Mouse (Mus musculus) urinary bladder, postnatal 25 days (tissue): ENCODE measurements around the gene Serinc2.
"Not testable (repeated sequence)": the region's sequence is repeated elsewhere in the genome, so short reads cannot be mapped to it uniquely, and the experiment has no call there.

Experiments
- DNase-seq: peaks from one replicate; pipeline ENCODE4 v3.0.0; 2022; ENCODE audit warnings: low spot score

Serinc2 gene

DNA sequence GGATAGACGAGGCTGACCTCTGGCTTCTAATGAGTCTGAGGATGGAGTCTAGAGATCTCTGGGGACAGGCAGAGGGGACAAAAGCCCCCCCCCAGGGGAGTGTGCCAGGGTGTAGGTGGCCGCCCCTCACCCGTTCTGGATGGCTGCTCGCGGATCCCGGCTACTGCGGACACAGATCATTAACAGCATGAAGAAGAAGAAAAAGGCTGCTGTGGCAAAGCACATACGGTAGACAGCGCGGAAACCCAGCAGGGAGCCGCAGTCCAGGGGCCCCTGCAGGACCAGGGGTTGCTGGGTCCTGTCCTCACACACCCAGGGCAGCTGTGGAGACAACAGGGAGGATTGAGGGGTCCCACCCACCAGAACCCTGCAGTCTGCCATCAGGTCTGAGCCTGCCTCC lies 14.9 kb downstream of the Serinc2 start:
- DNase-seq, result no peak

DNA sequence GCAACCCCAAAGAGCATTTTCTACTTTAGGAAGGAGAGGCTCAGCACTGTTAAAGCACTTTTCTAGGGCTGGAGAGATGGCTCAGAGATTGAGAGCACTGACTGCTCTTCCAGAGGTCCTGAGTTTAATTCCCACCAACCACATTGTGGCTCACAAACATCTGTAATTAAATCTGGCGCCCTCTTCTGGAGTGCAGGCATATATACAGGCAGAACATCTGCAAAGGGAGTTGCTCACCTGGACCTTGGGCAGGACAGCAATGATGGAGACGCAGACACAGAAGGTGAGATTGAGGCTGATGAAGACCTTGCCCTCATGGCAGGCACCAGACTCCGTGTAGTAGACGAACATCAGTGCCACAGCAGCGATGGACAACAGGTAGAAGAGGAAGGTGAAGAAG lies 18.6 kb downstream of the Serinc2 start:
- DNase-seq, result no peak

DNA sequence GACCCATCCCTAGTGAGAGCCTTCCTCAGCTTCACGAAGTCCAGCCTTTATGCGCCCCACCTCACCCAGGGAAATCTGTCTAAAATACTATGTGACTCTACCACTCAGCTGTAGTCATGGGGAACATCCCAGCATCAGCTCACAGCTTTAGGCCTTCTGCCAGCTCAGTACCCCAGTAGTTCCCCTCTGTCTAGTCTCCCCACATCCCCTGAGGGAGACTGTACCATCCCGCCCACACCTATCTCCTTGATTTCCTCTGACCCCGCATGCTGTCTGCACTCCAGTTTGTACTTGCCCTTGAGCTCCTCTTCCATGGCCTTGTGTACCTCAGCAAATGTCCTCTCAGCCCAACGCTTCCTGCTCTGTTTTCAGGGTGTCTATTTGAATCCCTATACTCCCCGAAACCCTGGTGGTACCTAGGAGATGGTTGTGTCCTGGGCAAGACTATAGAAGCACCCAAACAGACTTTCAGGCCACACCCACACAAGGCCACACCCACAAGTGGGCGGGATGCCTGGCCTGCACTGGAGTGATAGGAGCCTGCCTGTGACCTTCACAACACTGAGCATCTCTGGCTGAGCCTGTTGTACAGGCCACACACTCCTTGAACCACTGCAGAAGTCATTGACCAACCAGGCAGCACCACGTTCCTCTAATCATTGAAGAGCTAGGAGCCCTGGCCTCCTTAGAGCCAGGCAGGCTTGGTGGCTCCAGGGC lies 26.4 kb downstream of the Serinc2 start:
- DNase-seq, result no peak

DNA sequence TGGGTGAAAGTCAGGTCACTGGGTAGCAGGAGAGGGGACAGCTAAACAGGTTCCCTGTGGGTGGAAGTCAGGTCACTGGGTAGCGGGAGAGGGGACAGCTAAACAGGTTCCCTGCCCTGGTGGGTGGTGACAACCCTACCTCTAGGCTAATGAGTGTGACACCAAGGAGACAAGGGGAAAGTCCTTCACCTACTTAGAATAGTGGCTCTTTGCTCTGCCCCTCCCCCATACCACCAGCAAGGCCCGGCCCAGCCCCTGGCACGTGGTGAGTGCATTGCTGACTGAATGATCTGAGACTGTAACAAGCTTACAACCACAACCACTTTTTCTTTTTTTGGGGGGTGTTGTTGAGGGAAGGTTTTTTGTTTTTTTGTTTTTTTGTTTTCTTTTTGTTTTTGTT lies 27.2 kb downstream of the Serinc2 start:
- no peak for DNase-seq

DNA sequence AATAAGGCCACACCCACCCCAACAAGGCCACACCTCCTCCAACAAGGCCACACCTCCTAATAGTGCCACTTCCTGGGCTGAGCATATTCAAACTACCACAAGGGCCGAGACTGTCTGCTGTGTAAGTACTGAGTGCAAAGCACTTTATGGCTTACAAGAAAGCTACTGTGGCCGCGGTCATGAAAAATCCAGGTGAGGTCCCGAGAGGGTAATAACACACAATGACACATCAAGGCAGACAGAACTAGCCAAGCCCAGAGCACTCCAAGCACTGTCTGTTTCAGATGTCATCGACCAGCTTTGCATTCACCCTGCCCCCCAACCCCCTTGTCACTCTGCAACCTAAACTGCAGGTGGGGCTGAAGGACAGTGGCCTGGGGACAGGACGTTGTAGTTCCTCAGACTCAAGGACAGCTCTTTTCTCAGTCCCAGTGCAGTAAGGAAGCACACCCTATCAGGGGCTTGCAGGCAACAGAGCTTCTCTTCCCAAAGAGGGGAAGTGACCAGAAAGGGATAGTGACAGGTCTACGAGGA lies 27.8 kb downstream of the Serinc2 start:
- DNase-seq, result no peak

DNA sequence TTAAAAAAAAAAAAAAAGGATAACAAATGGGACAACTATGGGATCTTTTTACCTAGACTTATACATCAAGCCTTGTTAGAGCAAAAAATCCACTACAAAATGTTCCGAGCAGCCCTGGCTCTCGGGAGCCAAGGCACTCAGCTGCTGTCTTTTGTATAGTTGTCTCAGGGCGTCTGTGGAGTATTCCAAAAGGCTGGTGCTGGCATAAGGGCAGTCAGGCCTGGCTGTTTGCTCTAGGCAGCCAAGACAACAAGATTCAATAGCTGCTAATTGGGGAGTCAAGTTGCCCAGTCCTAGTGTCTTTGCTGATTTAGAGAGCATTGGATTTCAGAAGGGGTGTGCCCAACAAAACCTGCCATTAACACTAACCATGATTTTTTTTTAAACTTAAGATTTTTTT lies 30.4 kb downstream of the Serinc2 start:
- no peak for DNase-seq

DNA sequence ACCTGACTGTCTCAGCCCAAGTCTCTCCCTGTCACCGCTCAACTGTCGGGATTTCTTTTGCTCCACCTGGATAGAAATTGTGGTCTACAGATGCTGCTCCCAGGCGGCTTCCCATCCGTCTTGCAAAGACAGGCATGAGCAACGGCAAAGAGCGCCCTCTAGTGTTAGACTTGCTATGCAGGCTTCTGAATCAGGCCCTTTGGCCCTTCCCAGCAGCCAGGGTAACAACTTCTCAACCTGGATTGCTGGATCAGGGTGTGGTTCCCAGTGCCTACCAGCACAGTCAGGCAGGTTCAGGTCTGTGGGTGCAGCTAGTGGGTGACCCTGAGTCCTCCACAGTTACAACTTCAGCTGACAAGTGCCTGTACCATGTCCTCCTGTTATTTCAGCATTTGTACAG lies 32.9 kb downstream of the Serinc2 start:
- peak; percentile 70 for DNase-seq

DNA sequence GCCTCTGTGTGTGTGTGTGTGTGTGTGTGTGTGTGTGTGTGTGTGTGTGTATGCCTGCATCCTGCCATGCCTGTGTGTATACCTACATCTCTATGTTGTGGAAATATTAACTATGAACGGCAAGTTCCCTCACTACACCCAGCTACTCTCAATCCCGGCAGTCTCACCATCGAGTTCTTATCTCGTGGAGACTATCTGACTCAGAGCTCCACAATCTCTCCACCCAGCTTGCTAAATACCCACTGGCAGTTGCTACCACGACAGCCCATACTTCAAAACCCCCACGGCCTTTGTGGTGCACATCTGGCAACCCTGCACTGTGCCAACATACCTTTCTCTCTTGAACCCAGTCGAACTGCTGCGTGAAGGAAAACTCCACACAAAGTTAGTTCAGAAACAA lies 34.3 kb downstream of the Serinc2 start:
- DNase-seq, result no peak

DNA sequence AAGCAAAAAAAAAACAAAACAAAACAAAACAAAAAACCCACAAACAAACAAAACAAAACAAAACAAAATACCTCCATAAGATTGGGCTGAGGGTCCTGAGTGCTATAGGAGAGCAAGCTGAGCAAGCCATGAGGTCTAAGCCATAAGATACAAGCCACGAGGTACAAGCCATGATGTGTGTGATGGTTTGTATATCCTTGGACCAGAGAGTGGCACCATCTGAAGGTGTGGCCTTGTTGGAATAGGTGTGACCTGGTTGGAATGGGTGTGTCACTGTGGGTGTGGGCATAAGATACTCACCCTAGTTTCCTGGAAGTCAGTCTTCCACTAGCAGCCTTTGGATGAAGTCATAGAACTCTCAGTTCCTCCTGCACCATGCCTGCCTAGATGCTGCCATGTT lies 35.4 kb downstream of the Serinc2 start:
- not testable (repeated sequence) for DNase-seq

DNA sequence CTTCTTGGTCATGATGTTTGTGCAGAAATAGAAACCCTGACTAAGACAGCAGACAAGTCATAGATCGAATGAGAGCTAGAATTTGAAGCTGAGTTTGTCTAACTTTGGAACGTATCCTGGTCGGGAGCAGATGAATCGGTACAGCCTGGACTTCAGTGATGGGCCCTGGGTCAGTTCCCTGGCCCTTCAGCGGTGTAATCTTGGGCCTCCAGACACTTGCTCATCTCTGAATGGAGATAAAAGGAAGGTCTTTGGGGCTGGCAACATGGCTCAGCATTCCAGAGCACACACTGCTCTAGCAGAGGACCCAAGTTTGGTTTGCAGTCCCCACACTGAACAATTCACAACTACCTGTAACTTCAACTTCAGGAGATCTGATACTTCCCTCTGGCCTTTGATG lies 36.0 kb downstream of the Serinc2 start:
- DNase-seq, result no peak

DNA sequence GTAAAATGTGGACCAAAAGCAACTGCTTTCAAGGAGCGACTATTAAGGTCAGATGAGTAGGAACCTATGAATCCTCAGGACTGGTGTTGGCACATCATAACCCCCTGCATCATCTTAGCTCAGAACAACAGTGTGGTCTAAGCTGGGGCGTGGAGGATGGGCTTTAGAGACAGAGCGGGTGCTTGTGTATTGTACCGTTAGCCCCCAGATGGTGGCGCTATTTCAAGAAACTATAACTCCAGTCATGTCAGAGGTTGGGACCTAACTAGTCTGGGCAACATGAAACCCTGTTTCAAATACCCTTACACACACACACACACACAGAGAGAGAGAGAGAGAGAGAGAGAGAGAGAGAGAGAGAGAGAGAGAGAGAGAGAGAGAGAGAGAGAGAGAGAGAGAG lies 38.3 kb downstream of the Serinc2 start:
- DNase-seq, result no peak

DNA sequence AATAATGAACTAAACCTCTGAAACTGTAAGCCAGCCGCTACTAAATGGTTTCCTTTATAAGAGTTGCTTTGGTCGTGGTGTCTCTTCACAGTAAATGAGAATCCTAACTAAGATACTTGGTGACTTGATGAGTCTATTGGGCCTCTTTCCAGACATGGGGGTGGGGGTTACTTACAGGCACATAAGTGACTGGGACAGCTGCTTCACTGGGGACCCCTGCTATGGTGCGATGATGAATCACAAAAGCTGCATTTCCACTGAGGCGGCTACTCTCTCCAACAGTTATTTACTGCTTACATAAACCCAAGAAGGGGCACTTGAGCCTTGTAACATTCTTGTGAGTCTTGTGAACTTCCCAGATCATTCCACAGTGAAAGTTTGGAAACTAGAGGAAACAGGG lies 41.4 kb downstream of the Serinc2 start:
- DNase-seq, result no peak

DNA sequence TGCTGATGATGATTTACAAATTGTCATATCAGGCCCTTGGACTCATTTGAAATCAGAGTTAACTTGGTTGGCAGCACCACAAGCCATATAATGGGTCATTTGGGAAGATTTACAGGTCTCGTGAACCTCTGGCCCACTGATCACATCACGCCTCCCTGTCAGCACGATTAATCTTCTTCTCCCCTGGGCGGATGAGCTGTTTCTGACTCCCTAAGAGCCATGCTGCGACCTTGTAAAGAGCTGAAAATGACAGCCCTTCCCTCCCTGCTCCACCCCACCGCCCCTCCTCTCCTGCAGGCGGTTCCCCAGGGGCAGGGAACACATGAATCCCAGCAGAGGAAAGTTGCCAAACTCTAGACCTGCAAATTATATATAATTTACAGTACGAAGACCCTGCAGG lies 42.6 kb downstream of the Serinc2 start:
- DNase-seq, result no peak

DNA sequence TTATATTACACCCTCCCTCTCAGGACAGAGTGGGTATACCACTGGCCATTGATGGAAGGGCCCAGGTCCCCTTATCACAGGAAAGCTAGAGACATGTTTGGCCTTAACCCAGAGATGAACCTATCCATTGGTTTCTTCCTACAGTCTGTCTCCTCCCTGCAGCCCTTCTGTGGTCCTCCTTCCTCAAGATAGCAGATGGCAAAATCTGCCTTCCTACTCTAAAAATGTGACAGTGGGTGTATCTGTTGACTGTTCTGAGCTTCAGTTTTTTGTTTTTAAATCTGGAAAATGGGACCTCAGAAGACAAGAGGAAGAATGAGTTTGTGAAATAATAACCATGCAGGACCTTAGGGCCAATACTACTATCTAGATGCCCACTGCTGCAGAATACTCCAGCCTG lies 54.9 kb downstream of the Serinc2 start:
- no peak for DNase-seq

DNA sequence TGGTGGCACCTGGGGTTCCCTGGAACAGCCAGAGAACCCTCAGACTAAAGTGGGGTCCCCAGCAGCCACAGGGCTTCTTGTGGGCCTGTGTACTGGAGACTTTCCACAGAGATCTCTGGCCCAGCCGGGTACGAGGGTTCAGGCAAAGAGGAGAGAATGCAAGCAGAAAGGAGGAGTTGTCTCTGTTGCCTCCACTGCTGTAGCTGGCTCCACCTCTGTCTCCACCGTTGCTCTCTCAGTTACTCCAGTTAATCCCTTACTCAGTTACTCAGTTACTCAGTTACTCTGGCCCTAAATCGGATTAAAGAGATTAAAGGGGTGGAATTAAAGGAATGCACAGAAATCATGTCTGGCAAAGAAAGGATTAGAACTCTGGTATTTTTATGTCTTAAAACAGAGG lies 56.8 kb downstream of the Serinc2 start, which contains the start of gene Gm853:
Gm853 (minus strand) TSS at position 223 of the 400 bp plus-strand sequence.
- no peak for DNase-seq

DNA sequence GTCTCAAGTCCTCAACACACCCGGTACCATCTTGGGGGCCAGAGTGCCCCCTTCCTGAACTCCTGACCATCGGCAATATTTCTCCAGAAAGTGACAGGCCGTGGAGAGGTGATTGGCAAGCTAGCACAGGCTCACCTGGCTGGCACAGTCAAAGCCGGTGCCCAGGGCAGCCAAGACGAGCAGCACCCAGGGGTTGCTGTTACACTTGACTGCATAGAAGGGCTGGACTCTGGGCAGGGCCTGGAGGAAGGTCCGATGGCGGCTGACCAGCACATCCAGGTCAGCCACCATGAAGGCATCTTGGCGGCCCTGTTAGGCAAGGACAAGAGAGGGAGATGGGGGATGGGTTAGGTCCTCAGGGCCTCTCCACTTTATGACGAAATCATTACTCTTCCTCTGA lies 58.8 kb downstream of the Serinc2 start:
- no peak for DNase-seq

DNA sequence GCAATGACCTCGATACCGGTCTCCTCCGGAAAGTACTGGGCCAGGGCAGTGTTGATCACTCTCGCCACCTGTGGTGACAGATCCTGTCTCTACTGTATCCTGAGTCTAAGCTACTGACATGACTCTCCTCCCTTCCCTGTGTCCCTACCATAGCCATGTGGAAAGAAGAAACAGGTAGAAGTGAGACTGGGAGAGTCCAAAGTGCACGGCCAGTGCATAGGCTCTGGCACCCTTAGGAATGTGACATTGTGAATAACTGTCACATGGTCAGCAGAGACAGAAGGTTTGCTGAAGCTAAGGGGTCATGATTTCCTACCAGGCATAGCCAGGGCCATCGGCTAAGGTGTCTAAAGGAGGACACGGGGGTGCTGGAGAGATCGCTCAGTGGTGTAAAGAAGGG lies 63.6 kb downstream of the Serinc2 start:
- no peak for DNase-seq

DNA sequence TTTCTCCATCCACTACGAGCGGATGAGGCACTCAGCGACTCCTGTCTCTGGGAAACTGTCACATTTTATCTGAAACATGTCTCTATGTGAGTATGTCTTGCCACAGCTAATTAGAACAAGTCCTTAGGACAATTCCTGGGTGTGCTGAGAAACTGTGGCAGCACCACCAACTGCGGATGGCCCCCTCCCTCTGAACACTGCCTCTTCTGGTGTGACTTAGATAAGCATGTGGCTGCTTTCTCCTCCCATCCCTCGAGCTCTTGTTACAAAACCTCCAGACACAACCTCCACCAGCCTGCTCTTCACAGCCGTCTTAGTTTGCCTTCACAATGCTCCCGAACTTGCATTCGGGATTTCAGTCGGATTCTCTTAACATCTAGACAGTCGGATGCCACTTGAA lies 65.1 kb downstream of the Serinc2 start:
- no peak for DNase-seq

DNA sequence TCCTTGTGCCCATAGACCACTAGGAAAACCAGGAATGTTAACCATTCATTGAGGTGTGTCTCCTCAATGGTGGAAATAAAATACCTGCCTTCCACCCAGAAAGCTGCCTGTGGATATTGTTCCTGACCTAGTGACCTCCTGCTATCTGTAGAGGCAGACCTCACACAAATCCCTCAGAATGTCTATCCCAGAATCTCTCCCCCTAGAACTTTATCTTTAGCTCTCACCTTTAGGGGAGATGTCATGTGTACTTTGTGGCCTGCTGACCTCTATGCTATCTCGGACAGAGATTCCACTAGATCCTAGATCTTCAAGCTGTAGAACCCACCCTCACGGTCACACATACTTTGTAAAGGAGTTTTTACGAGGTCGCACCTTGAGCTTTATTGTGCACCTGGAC lies 65.8 kb downstream of the Serinc2 start:
- no peak for DNase-seq

DNA sequence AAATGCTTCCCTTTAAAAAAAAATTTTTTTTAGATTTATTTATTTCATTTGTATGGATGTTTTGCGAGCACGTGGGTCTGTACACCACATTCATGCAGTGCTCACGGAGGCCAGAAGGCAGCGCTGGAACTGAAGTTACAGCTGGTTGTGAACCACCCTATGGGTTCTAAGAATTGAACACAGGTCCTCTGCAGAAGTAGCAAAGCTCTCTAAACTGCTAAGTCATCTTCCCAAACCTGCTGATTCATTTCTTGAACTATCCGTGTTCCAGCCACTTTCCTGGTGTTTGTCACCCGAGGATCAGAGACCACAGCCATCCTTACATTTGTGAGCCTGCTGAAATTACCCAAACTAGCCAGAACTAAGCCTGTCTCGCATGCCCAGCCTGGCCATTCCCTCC lies 66.6 kb downstream of the Serinc2 start:
- DNase-seq, result no peak

DNA sequence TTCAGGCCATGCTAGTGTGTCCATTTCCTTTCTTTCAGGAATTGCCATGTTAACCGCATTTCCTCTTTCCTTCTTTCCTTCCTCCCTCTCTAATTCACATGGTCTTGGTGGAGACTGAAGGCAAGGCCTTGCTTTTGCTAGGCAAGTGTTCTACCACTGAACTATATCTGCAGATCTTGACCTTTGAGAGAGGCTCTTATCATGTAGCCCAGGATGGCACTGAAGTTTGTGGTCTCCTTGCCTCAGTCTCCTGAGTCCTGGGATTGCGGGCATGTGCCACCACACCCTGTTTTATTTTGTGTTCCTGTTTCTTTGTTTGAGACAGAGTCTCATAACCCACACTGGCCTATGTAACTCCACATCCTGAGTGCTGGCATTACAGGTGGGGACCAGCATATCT lies 67.1 kb downstream of the Serinc2 start:
- DNase-seq, result no peak
